In genomic region chr9:66978468-66978867, GRCm38 (mm10) we compare ENCODE assay signal across 25 mouse cellular contexts. TPM values are rescaled to one million over a fixed set of nuclear protein-coding genes. Genes with fewer than 3 reads are reported as not detected.
DNase-seq lines count a peak whose midpoint lies in the region; ATAC-seq lines count a peak whose summit lies in the region.
"Had no signal": no experiment of that assay in that cellular context is flagged by ENCODE, and none has a peak within 500 bp of the region (broad histone marks: within the 10 kb centered on the region; RNA-seq: fewer than 3 reads in every experiment).

No protein-coding gene starts in this region.

- DNase-seq in CD4-positive, CD25-positive, alpha-beta regulatory T cell, adult 2 months (ENCODE audit: low read depth, low spot score) = peak; percentile 29
- DNase-seq in retina, postnatal 1 day = peak; percentile 40
- DNase-seq in retina, embryonic 14.5 days (ENCODE audit: low spot score) = no peak
- DNase-seq in MEL-GATA-1-ER (ENCODE audit: extremely low read depth, low read depth) = peak; percentile 50
- DNase-seq in splenic B cell, adult 2 months (ENCODE audit: low read depth, low spot score) = peak; percentile 39
- no peak for DNase-seq in embryo, embryonic 11 days
- DNase-seq: adrenal gland, postnatal 10 days; cerebellum, adult 11 months; cerebellum, adult 9-10 months; gastrocnemius, postnatal 10 days; kidney, adult 9 months; left cerebral cortex, postnatal 4 days; liver, embryonic 13.5 days; lung, adult 2 months; lung, postnatal 10 days; right cerebral cortex, postnatal 4 days had no signal

- no peaks in the 10 kb centered on the region for H3K27me3 ChIP-seq in splenic B cell, adult 2 months (ENCODE audit: control insufficient read depth, insufficient read depth, low read length, poor library complexity, severe bottlenecking)
- H3K27me3 ChIP-seq: hindbrain, embryonic 12.5 days; limb, embryonic 15.5 days; liver, embryonic 13.5 days; midbrain, embryonic 15.5 days; neural tube, embryonic 15.5 days had no signal

- no peak for ATAC-seq in CD4-positive, CD25-positive, alpha-beta regulatory T cell, adult 4 months
- ATAC-seq in granulocyte monocyte progenitor cell, adult 5-6 weeks (replicated peaks; ENCODE audit: poor library complexity, severe bottlenecking) = no peak
- ATAC-seq: intestine, postnatal 0 days; midbrain, embryonic 15.5 days had no signal

- H3K36me3 ChIP-seq in splenic B cell, adult 2 months (ENCODE audit: control insufficient read depth, insufficient read depth, low read length, poor library complexity, severe bottlenecking) = no peaks in the 10 kb centered on the region
- H3K36me3 ChIP-seq: forebrain, embryonic 12.5 days; hindbrain, embryonic 12.5 days; limb, embryonic 15.5 days; liver, embryonic 13.5 days; midbrain, embryonic 10.5 days; midbrain, embryonic 15.5 days; neural tube, embryonic 15.5 days had no signal

RNA-seq across cellular contexts. Expression of gene Lactb, which starts 3.2 kb away (rescaled TPM):
- polyA plus RNA-seq in CD4-positive, CD25-positive, alpha-beta regulatory T cell, adult 4 months (2017; shearing (Covaris generic)) = 1 to 10 TPM; 3.0 to 5.8 TPM
- total RNA-seq in granulocyte monocyte progenitor cell, adult 5-6 weeks (2014; fragmentation: Nextera tagmentation) = 22.4 and 29.4 TPM in 2 replicates
- total RNA-seq in granulocyte monocyte progenitor cell, adult 5-6 weeks (2017) = 31.9 and 38.7 TPM in 2 replicates

RNA-seq across cellular contexts. Expression of gene Rps27l, which starts 32.6 kb away (rescaled TPM):
- polyA plus RNA-seq in CD4-positive, CD25-positive, alpha-beta regulatory T cell, adult 4 months (2017; shearing (Covaris generic)) = 100 to 1,000 TPM; 155 to 182 TPM
- total RNA-seq in granulocyte monocyte progenitor cell, adult 5-6 weeks (2014; fragmentation: Nextera tagmentation) = 960 and 1,103 TPM in 2 replicates
- total RNA-seq in granulocyte monocyte progenitor cell, adult 5-6 weeks (2017) = 140 and 187 TPM in 2 replicates

RNA-seq across cellular contexts. Expression of gene Rab8b, which starts 59.0 kb away (rescaled TPM):
- polyA plus RNA-seq in CD4-positive, CD25-positive, alpha-beta regulatory T cell, adult 4 months (2017; shearing (Covaris generic)) = 100 to 1,000 TPM; 138 to 179 TPM
- 37.5 and 39.6 TPM in 2 replicates for total RNA-seq in granulocyte monocyte progenitor cell, adult 5-6 weeks (2014; fragmentation: Nextera tagmentation)
- total RNA-seq in granulocyte monocyte progenitor cell, adult 5-6 weeks (2017) = 75.2 and 76.0 TPM in 2 replicates

Comparison
In these comparisons a context has a peak if more than half of its experiments do, and no peak if none do; other contexts are left out.
1. DNase-seq: peak in CD4-positive, CD25-positive, alpha-beta regulatory T cell, adult 2 months (single experiment), retina, postnatal 1 day (single experiment), MEL-GATA-1-ER (single experiment) and splenic B cell, adult 2 months (single experiment); none in retina, embryonic 14.5 days (single experiment) and embryo, embryonic 11 days (single experiment).